Mouse (Mus musculus): ENCODE measurements around the gene Dennd2d. TPM values are rescaled to one million over a fixed set of nuclear protein-coding genes. Genes with fewer than 3 reads are reported as not detected.

Dennd2d gene
- total and polyA plus RNA-seq, 3 experiments = 4.5 to 8.0 TPM; not detected in 1

DNA sequence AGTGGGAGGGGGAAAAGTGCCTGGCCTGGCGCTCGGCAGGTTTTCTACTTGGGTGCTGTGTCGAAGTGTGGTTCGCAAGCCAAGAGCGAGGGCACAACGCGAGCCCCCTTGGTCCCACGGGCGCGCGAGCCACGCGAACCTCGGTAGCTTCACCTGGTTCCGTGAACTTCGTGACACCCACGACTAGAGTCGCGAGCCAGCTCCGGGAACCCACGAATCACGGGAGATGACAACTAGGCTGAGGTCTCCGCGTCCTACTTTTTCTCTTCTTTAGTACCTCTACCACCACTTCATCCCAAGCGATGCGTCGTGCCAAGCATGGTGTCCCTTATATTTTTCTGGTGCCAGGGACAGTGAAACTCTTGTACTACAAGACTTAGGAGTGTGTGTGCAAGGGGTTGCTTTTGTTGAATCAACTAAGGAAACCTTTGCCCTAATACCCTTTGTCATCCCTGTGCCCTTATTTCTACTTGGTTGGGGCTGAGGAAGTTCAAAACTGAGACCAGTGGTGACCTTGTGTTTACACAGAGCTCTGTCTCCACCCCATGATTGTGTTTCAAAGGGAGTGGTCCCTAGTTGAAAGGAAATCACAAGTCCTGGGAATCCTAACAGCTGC, 65.8 kb downstream of the Dennd2d start:
- no peak for TF ChIP-seq MYC (IDR thresholded peaks at IDR 0.05; ENCODE audit: low read depth, low read length)
- no peak for TF ChIP-seq ELF1 (IDR thresholded peaks at IDR 0.05; ENCODE audit: low read depth, low read length)
- no peak for TF ChIP-seq CHD2 (IDR thresholded peaks at IDR 0.05; ENCODE audit: low read length)
- TF ChIP-seq SIN3A (IDR thresholded peaks at IDR 0.05; ENCODE audit: low read length) = peak; percentile 22; the same call in 1 of the 2 replicates
- TF ChIP-seq GATA1 (IDR thresholded peaks at IDR 0.05; ENCODE audit: low read depth, low read length) = no peak
- no peak for TF ChIP-seq TCF12 (IDR thresholded peaks at IDR 0.05; ENCODE audit: low read depth, low read length)
- Histone ChIP-seq H3K27ac (ENCODE audit: control insufficient read depth, low read depth, low read length) (peak overlapping the region; percentile 68), H3K9me3 (replicated peaks; ENCODE audit: insufficient read depth, low read length) (no peaks in the 10 kb centered on the region), H3K36me3 (ENCODE audit: control insufficient read depth in 1 of 2, insufficient read depth in 2 of 2, low read length in 2 of 2) (peaks cover 1 to 36% of the 10 kb centered on the region in 2 experiments; a peak in 3 of 4 replicates), H3K9ac (ENCODE audit: control insufficient read depth, low read depth, low read length, poor library complexity, severe bottlenecking) (peak overlapping the region; percentile 87), H3K4me3 (ENCODE audit: control insufficient read depth in 1 of 2, insufficient read depth in 1 of 2, low read depth in 2 of 2, low read length in 2 of 2) (peak overlapping the region; percentile 83 to 99), H3K79me2 (ENCODE audit: control insufficient read depth, insufficient read depth, low read length, poor library complexity) (peaks cover 29% of the 10 kb centered on the region), H3K4me1 (ENCODE audit: control insufficient read depth in 1 of 2, insufficient read depth in 2 of 2, low read length in 2 of 2) (peaks cover 16 to 22% of the 10 kb centered on the region in 2 experiments), H3K27me3 (ENCODE audit: control insufficient read depth in 1 of 2, insufficient read depth in 2 of 2, low read length in 2 of 2) (no peaks in the 10 kb centered on the region)
- DNase-seq (ENCODE audit: low read depth, low spot score) = peak; percentile 64

DNA sequence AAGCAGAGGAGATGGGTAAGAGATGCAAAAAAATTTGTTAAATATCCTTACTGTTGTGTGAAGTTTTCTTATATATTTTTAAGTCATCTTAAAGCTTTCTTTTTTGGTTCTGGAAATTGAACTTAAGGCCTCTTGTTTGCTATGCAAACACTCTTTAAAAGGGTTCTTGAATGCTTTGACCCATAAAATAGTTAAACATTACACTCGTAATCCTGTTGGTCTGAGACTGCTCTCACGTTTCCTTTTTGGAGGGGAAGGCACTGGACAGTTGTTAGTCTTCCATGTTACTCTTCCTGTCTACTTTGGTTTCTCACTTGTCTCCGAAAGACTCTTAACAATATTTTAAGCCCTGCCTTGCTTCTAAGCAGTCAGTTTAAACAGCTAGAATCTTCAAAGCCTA, 66.8 kb downstream of the Dennd2d start:
- H3K9me3 ChIP-seq (replicated peaks; ENCODE audit: insufficient read depth, low read length) = no peaks in the 10 kb centered on the region
- H3K79me2 ChIP-seq (ENCODE audit: control insufficient read depth, insufficient read depth, low read length, poor library complexity) = peaks cover 26% of the 10 kb centered on the region
- TF ChIP-seq MXI1 (IDR thresholded peaks at IDR 0.05; ENCODE audit: low read depth, low read length) (no peak), CTCF (IDR thresholded peaks at IDR 0.05 in 2 of 3, conservative IDR thresholded peaks at IDR 0.05 in 1 of 3; ENCODE audit: control insufficient read depth in 1 of 3, insufficient read depth in 1 of 3, low read depth in 2 of 3, low read length in 3 of 3, poor library complexity in 1 of 3, severe bottlenecking in 1 of 3) (no peak), POLR2AphosphoS5 (IDR thresholded peaks at IDR 0.05; ENCODE audit: borderline replicate concordance, low read depth, low read length) (no peak), BHLHE40 (IDR thresholded peaks at IDR 0.05; ENCODE audit: borderline replicate concordance, low read depth, low read length) (no peak), POLR2A (IDR thresholded peaks at IDR 0.05; ENCODE audit: control insufficient read depth in 1 of 2, insufficient read depth in 1 of 2, low read depth in 1 of 2, low read length in 2 of 2, poor library complexity in 1 of 2) (no peak), EP300 (IDR thresholded peaks at IDR 0.05; ENCODE audit: low read depth in 1 of 2, low read length in 2 of 2) (no peak), GABPA (IDR thresholded peaks at IDR 0.05; ENCODE audit: low read depth, low read length) (no peak), HCFC1 (IDR thresholded peaks at IDR 0.05; ENCODE audit: low read depth, low read length) (no peak), E2F4 (IDR thresholded peaks at IDR 0.05; ENCODE audit: borderline replicate concordance, low read depth, low read length) (no peak), RAD21 (IDR thresholded peaks at IDR 0.05; ENCODE audit: low read depth, low read length) (no peak), UBTF (IDR thresholded peaks at IDR 0.05; ENCODE audit: borderline replicate concordance, insufficient read depth, low read depth, low read length) (no peak), MAFK (IDR thresholded peaks at IDR 0.05; ENCODE audit: borderline replicate concordance, low read depth, low read length) (no peak), ELF1 (IDR thresholded peaks at IDR 0.05; ENCODE audit: low read depth, low read length) (no peak), GATA1 (IDR thresholded peaks at IDR 0.05; ENCODE audit: low read depth, low read length) (no peak)
- H3K27me3 ChIP-seq (ENCODE audit: control insufficient read depth in 1 of 2, insufficient read depth in 2 of 2, low read length in 2 of 2) = no peaks in the 10 kb centered on the region
- no peak overlapping the region for H3K27ac ChIP-seq (ENCODE audit: control insufficient read depth, low read depth, low read length)
- peaks cover 16 to 22% of the 10 kb centered on the region in 2 experiments for H3K4me1 ChIP-seq (ENCODE audit: control insufficient read depth in 1 of 2, insufficient read depth in 2 of 2, low read length in 2 of 2)
- peak overlapping the region in 1 of 2 experiments; percentile 83; a peak in 2 of 4 replicates for H3K4me3 ChIP-seq (ENCODE audit: control insufficient read depth in 1 of 2, insufficient read depth in 1 of 2, low read depth in 2 of 2, low read length in 2 of 2)
- no peak for DNase-seq (ENCODE audit: low read depth, low spot score)
- H3K9ac ChIP-seq (ENCODE audit: control insufficient read depth, low read depth, low read length, poor library complexity, severe bottlenecking) = no peak overlapping the region
- H3K36me3 ChIP-seq (ENCODE audit: control insufficient read depth in 1 of 2, insufficient read depth in 2 of 2, low read length in 2 of 2) = peaks cover 1 to 36% of the 10 kb centered on the region in 2 experiments; a peak in 3 of 4 replicates

Other genes starting within 250 kb of the Dennd2d start
- gene Chil6, start 76.2 kb upstream of the Dennd2d start, total RNA-seq (2012; rRNA removed) = not detected in 2 replicates
- not detected for gene Chil6, start 76.2 kb upstream of the Dennd2d start, polyA plus RNA-seq (2012; ENCODE audit: insufficient read depth in 1 of 2, insufficient read length in 2 of 2, low read depth in 1 of 2, low replicate concordance in 2 of 2, missing spikeins in 1 of 2)
- gene Dram2, start 65.4 kb downstream of the Dennd2d start, total RNA-seq (2012; rRNA removed) = 14.1 and 16.7 TPM in 2 replicates
- gene Dram2, start 65.4 kb downstream of the Dennd2d start, polyA plus RNA-seq (2012; ENCODE audit: insufficient read depth in 1 of 2, insufficient read length in 2 of 2, low read depth in 1 of 2, low replicate concordance in 2 of 2, missing spikeins in 1 of 2) = 10 to 100 TPM in 1 of 2 experiments, not detected in 1; 20.1 TPM
- 26.0 and 32.0 TPM in 2 replicates for gene Cept1, start 65.4 kb downstream of the Dennd2d start, total RNA-seq (2012; rRNA removed)
- gene Cept1, start 65.4 kb downstream of the Dennd2d start, polyA plus RNA-seq (2012; ENCODE audit: insufficient read depth in 1 of 2, insufficient read length in 2 of 2, low read depth in 1 of 2, low replicate concordance in 2 of 2, missing spikeins in 1 of 2) = 10 to 100 TPM in 1 of 2 experiments, not detected in 1; 15.9 TPM
- 4.4 and 4.5 TPM in 2 replicates for gene Lrif1, start 202.6 kb downstream of the Dennd2d start, total RNA-seq (2012; rRNA removed)
- gene Lrif1, start 202.6 kb downstream of the Dennd2d start, polyA plus RNA-seq (2012; ENCODE audit: insufficient read depth in 1 of 2, insufficient read length in 2 of 2, low read depth in 1 of 2, low replicate concordance in 2 of 2, missing spikeins in 1 of 2) = 10 to 100 TPM in 1 of 2 experiments, not detected in 1; 10.7 TPM